Mouse (Mus musculus): ENCODE results near the gene Cd47.

- TF ChIP-seq POLR2A (IDR thresholded peaks at IDR 0.05; ENCODE audit: low read depth, low read length) (no peak), CTCF (IDR thresholded peaks at IDR 0.05; ENCODE audit: borderline replicate concordance, insufficient read depth, low read length) (no peak)
Observed at GRCm38 (mm10) chr16:49838923-49839322, 38.6 kb downstream of the Cd47 start.
